Mouse (Mus musculus) liver, adult 2 months (tissue): ENCODE measurements at regions not wholly inside any gene's neighbourhood (a gene's known extent, or its start where the extent isn't known, plus 50 kb on each side); places are given as distances from the start of the nearest gene placed in this dataset.

ENCODE experiments used
- DNase-seq: peaks from one replicate; pipeline ENCODE4 v3.0.0-alpha.2; 2011; ENCODE audit warnings: low read depth, low spot score; ENCODE audit errors: extremely low read depth
- H3K27ac ChIP-seq: fragments of 200-500 bp; replicated peaks from 2 replicates; pipeline ENCODE4 v1.5.1; 2012; ENCODE audit warnings: low read depth, mild to moderate bottlenecking, control low read depth, inconsistent platforms, low read length; ENCODE audit not compliant: insufficient read depth
- H3K27me3 ChIP-seq: fragments of 200-500 bp; 2 replicates; pipeline ENCODE4 v1.6.1; 2012; ENCODE audit warnings: mild to moderate bottlenecking, moderate library complexity, low read length, inconsistent platforms; ENCODE audit not compliant: control insufficient read depth, insufficient read depth
- H3K36me3 ChIP-seq: fragments of 200-500 bp; 2 replicates; pipeline ENCODE4 v1.6.1; 2012; ENCODE audit warnings: low read length, inconsistent platforms; ENCODE audit not compliant: control insufficient read depth, insufficient read depth
- H3K4me1 ChIP-seq: fragments of 200-500 bp; 2 replicates; pipeline ENCODE4 v1.6.1; 2011; ENCODE audit warnings: low read length; ENCODE audit not compliant: control insufficient read depth, insufficient read depth
- H3K4me3 ChIP-seq: fragments of 200-500 bp; 2 replicates; pipeline ENCODE4 v1.5.1; 2011; ENCODE audit warnings: low read depth, mild to moderate bottlenecking, control low read depth, low read length, moderate library complexity; ENCODE audit not compliant: insufficient read depth
- H3K79me2 ChIP-seq: fragments of 200-500 bp; 2 replicates; pipeline ENCODE4 v1.6.1; 2012; ENCODE audit warnings: inconsistent platforms, mild to moderate bottlenecking, low read length, moderate library complexity; ENCODE audit not compliant: control insufficient read depth, insufficient read depth
- H3K9ac ChIP-seq: fragments of 200-500 bp; 2 replicates; pipeline ENCODE4 v1.6.1; 2012; ENCODE audit warnings: low read depth, mild to moderate bottlenecking, control low read depth, inconsistent platforms, low read length
- CTCF ChIP-seq: fragments of 200-500 bp; IDR thresholded peaks from 2 replicates; pipeline ENCODE4 v1.5.1; 2011; ENCODE audit warnings: low read depth, low read length, control low read depth
- POLR2A ChIP-seq: fragments of 200-500 bp; IDR thresholded peaks from 2 replicates; pipeline ENCODE4 v1.6.1; 2011; ENCODE audit warnings: low read length, control low read depth; ENCODE audit not compliant: insufficient read depth; ENCODE audit errors: extremely low read depth
- WGBS: fragments of 180-500 bp; shearing (Covaris S2); methylation state at CpG from one replicate; pipeline ENCODE4 v1.1.7; 2018; 5-methylcytosine and 5-hydroxymethylcytosine counted together

DNA sequence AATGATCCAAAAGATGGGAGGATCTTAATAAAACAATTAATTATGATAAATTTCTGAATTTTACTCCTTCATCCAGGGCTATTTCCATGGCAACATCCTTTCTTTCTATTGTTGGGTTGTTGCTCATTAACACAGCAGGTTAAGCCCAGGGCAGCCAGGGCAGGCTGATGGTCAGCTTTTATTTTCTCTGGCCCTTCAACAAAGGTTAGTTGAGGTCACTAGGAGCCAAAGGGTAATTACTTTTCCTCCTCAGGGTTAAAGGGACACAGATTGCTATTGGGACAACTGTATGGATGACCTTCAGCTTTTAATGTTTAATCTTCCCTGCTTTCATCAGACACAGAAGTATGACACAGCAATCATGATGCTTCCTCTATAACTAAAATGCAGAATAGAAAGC lies 101.3 kb upstream of the Ccdc85a start:
- no peak overlapping the region for H3K4me3 ChIP-seq
- H3K79me2 ChIP-seq = no peaks in the 10 kb centered on the region
- TF ChIP-seq POLR2A = no peak
- no peak for TF ChIP-seq CTCF
- no peak overlapping the region for H3K9ac ChIP-seq
- no peak overlapping the region; the same call in 1 of the 2 replicates for H3K27ac ChIP-seq
- H3K27me3 ChIP-seq = no peaks in the 10 kb centered on the region
- DNase-seq = peak; percentile 92
- H3K36me3 ChIP-seq = no peaks in the 10 kb centered on the region
- peaks cover 8% of the 10 kb centered on the region for H3K4me1 ChIP-seq

DNA sequence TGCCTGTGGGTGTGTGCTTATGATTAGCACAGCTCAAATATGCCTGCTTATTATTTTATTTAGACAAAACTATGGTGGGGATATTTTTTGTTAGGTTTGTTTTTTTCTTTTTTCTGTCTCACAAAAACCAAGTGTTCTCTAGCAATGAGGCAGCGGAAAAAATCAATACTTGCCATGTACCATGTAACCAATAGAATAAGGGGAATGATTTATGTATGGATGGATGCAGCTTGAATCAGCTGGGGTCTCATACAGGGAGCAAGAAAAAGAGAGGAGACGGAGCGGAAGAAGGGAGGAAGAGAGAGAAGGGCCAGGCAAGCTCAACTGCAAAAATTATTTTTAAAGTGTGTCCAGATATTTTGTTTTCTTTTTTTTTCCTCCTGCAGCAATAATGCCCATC lies 97.2 kb upstream of the Ccdc85a start:
- Histone ChIP-seq H3K4me1 (peaks cover 7% of the 10 kb centered on the region), H3K79me2 (no peaks in the 10 kb centered on the region), H3K9ac (no peak overlapping the region), H3K36me3 (no peaks in the 10 kb centered on the region), H3K27me3 (no peaks in the 10 kb centered on the region), H3K27ac (no peak overlapping the region), H3K4me3 (no peak overlapping the region)
- 81% methylated on average over 3 of the region's 3 CpGs for WGBS
- no peak for DNase-seq
- TF ChIP-seq CTCF (no peak), POLR2A (no peak)

GRCm38 (mm10) chr11:28670765-28671164 lies 86.6 kb upstream of the Ccdc85a start:
- no peak for DNase-seq
- Histone ChIP-seq H3K27ac (no peak overlapping the region), H3K27me3 (no peaks in the 10 kb centered on the region), H3K4me3 (no peak overlapping the region), H3K79me2 (no peaks in the 10 kb centered on the region), H3K36me3 (no peaks in the 10 kb centered on the region), H3K4me1 (no peaks in the 10 kb centered on the region; the same call in 1 of the 2 replicates), H3K9ac (no peak overlapping the region)
- TF ChIP-seq POLR2A = no peak
- no peak for TF ChIP-seq CTCF

GRCm38 (mm10) chr11:28669359-28669758 lies 85.2 kb upstream of the Ccdc85a start:
- no peak overlapping the region for H3K27ac ChIP-seq
- no peaks in the 10 kb centered on the region for H3K27me3 ChIP-seq
- no peaks in the 10 kb centered on the region for H3K79me2 ChIP-seq
- no peaks in the 10 kb centered on the region for H3K36me3 ChIP-seq
- H3K9ac ChIP-seq = no peak overlapping the region
- TF ChIP-seq POLR2A (no peak), CTCF (no peak)
- DNase-seq = no peak
- no peak overlapping the region for H3K4me3 ChIP-seq
- no peaks in the 10 kb centered on the region; the same call in 1 of the 2 replicates for H3K4me1 ChIP-seq
- 57% methylated on average over 4 of the region's 4 CpGs for WGBS

GRCm38 (mm10) chr11:28660377-28660776 lies 76.3 kb upstream of the Ccdc85a start:
- no peaks in the 10 kb centered on the region for H3K27me3 ChIP-seq
- H3K36me3 ChIP-seq = no peaks in the 10 kb centered on the region
- 89% methylated on average over 4 of the region's 4 CpGs for WGBS
- DNase-seq = no peak
- no peaks in the 10 kb centered on the region for H3K79me2 ChIP-seq
- H3K4me3 ChIP-seq = no peak overlapping the region
- no peak overlapping the region for H3K27ac ChIP-seq
- H3K9ac ChIP-seq = no peak overlapping the region
- TF ChIP-seq CTCF (no peak), POLR2A (no peak)
- no peaks in the 10 kb centered on the region for H3K4me1 ChIP-seq

DNA sequence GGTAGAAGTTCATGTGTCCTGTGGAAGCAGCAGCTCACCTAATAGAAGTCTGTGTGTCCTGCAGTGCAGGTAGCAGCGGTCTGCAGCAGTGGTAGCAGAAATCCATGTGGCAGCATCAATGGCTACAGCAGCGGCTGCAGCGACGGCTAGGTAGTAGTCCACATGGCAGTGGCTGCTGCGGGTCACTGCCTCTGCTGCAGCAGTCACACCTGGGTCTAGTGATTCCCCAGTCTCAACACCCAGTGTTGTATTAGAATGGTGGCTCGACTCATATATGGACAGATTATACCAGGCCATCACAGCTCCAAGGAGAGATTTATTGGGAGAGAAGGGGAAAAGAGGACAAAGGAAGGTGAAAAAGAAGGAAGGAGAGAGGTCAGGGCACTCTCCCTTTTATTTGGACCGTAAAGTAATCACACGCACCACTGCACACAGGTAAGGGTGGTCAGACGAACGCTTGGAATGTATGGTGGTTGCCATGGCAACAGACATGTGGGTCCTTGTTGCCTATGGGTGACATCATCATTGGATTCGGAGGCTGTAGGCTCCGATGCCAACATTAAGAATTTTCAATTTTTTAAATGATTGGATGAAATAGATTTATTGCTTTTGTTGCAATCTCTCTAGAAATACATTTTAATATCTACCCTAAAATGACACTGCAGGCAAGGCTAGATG lies 71.2 kb upstream of the Ccdc85a start:
- no peak for DNase-seq
- Histone ChIP-seq H3K4me1 (no peaks in the 10 kb centered on the region), H3K27me3 (peaks cover 2% of the 10 kb centered on the region; the same call in 1 of the 2 replicates), H3K36me3 (no peaks in the 10 kb centered on the region), H3K4me3 (no peak overlapping the region), H3K79me2 (no peaks in the 10 kb centered on the region), H3K9ac (no peak overlapping the region), H3K27ac (no peak overlapping the region)
- no peak for TF ChIP-seq CTCF
- TF ChIP-seq POLR2A = no peak
- 95% methylated on average over 12 of the region's 12 CpGs for WGBS
